Mouse (Mus musculus): ENCODE measurements around the gene Gm21650. TPM values are rescaled to one million over a fixed set of nuclear protein-coding genes. Genes with fewer than 3 reads are reported as not detected.

Gm21650 gene
- polyA plus RNA-seq (2012; rRNA removed): not detected in 2 replicates

DNA sequence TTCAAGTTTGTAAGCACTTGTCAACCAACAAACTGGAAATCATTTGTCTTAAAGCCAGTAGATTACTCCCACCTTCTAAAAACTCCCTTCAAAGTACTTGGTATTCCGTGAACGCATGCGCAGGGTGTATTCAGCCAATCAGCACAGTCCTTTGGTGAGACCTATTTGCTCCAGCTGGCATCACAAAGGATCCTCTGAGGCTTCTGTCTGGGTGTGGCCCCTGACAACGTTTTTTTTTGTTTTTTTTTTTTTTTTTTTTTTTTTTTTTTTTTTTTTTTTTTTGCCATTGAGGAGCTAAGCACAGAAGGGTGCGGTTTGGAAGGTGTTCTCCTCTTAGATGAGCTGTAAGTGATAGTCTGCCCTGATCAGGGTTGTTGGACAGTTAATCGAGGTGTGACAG is at the start of gene Gm21650:
Gene Gm21650 (plus strand): TSS at position 301 of the 400 bp plus-strand sequence.

